Mouse (Mus musculus) embryonic facial prominence, embryonic 10.5 days (tissue): Measurements from ENCODE around the gene Lpp. TPM values are rescaled to one million over a fixed set of nuclear protein-coding genes. Genes with fewer than 3 reads are reported as not detected.

Experiments
- DNase-seq: peaks from one replicate; pipeline ENCODE4 v3.0.0-alpha.2; 2017; ENCODE audit warnings: low spot score
- H3K27ac ChIP-seq: fragments of 300-500 bp; sonication (generic); replicated peaks from 2 replicates; pipeline ENCODE4 v1.5.1; 2016; ENCODE audit warnings: mild to moderate bottlenecking
- H3K27me3 ChIP-seq: fragments of 300-500 bp; sonication (generic); replicated peaks from 2 replicates; pipeline ENCODE4 v1.6.1; 2016; ENCODE audit warnings: low read depth, mild to moderate bottlenecking; ENCODE audit not compliant: poor library complexity, severe bottlenecking
- H3K36me3 ChIP-seq: fragments of 300-500 bp; sonication (generic); replicated peaks from 2 replicates; pipeline ENCODE4 v1.6.1; 2016; ENCODE audit warnings: mild to moderate bottlenecking, moderate library complexity
- H3K4me1 ChIP-seq: fragments of 300-500 bp; sonication (generic); 2 replicates; pipeline ENCODE4 v1.6.1; 2016
- H3K4me3 ChIP-seq: fragments of 300-500 bp; sonication (generic); 2 replicates; pipeline ENCODE4 v1.5.1; 2016; ENCODE audit warnings: mild to moderate bottlenecking, moderate library complexity
- H3K9me3 ChIP-seq: fragments of 300-500 bp; sonication (generic); 2 replicates; pipeline ENCODE4 v1.6.1; 2016; ENCODE audit warnings: mild to moderate bottlenecking
- WGBS: fragments of 180-500 bp; shearing (Covaris S2); methylation state at CpG from one replicate; pipeline ENCODE4 v1.1.7; 2016; 5-methylcytosine and 5-hydroxymethylcytosine counted together
- polyA plus RNA-seq: library from polyadenylated mRNA; unstranded; fragments of >200 nt; fragmentation: Nextera tagmentation; extraction: Ambion mirVana; gene quantifications from 2 replicates; pipeline ENCODE4 v1.2.1, GENCODE M21; 2016

Gene Lpp
- polyA plus RNA-seq, 1 experiment from 2014 or later = 43.5 TPM

GRCm38 (mm10) chr16:24516993-24517392, 123.7 kb downstream of the Lpp start:
- Histone ChIP-seq H3K27me3 (no peaks in the 10 kb centered on the region), H3K9me3 (no peaks in the 10 kb centered on the region), H3K4me1 (peaks cover 20% of the 10 kb centered on the region), H3K36me3 (no peaks in the 10 kb centered on the region), H3K4me3 (no peak overlapping the region), H3K27ac (no peak overlapping the region)
- WGBS = 84% methylated on average over 3 of the region's 3 CpGs
- DNase-seq = no peak

GRCm38 (mm10) chr16:24517501-24518042, 124.3 kb downstream of the Lpp start:
- H3K4me3 ChIP-seq = no peak overlapping the region
- H3K9me3 ChIP-seq = no peaks in the 10 kb centered on the region
- no peak for DNase-seq
- H3K27ac ChIP-seq = no peak overlapping the region
- no peaks in the 10 kb centered on the region for H3K36me3 ChIP-seq
- H3K27me3 ChIP-seq = no peaks in the 10 kb centered on the region
- 65% methylated on average over 9 of the region's 9 CpGs for WGBS
- peaks cover 20% of the 10 kb centered on the region for H3K4me1 ChIP-seq

GRCm38 (mm10) chr16:24518785-24519184, 125.5 kb downstream of the Lpp start:
- peaks cover 20% of the 10 kb centered on the region for H3K4me1 ChIP-seq
- no peak overlapping the region for H3K4me3 ChIP-seq
- H3K27ac ChIP-seq = no peak overlapping the region
- DNase-seq = no peak
- no peaks in the 10 kb centered on the region for H3K27me3 ChIP-seq
- whole genome bisulfite sequencing = 78% methylated on average over 7 of the region's 7 CpGs
- H3K36me3 ChIP-seq = no peaks in the 10 kb centered on the region
- H3K9me3 ChIP-seq = no peaks in the 10 kb centered on the region

GRCm38 (mm10) chr16:24527219-24527618, 133.9 kb downstream of the Lpp start:
- Histone ChIP-seq H3K27me3 (no peaks in the 10 kb centered on the region), H3K4me1 (peaks cover 4% of the 10 kb centered on the region), H3K4me3 (no peak overlapping the region), H3K36me3 (no peaks in the 10 kb centered on the region), H3K9me3 (no peaks in the 10 kb centered on the region), H3K27ac (no peak overlapping the region)
- 94% methylated on average over 7 of the region's 7 CpGs for WGBS
- no peak for DNase-seq

GRCm38 (mm10) chr16:24531681-24532080, 138.4 kb downstream of the Lpp start:
- 91% methylated on average over 2 of the region's 2 CpGs for WGBS

GRCm38 (mm10) chr16:24535221-24535620, 141.9 kb downstream of the Lpp start:
- no peaks in the 10 kb centered on the region for H3K9me3 ChIP-seq
- H3K27ac ChIP-seq = no peak overlapping the region
- 0 out of 2 replicates have a peak, but pooled peaks cover 4% of the 10 kb centered on the region for H3K4me1 ChIP-seq
- no peak for DNase-seq
- no peaks in the 10 kb centered on the region for H3K27me3 ChIP-seq
- WGBS = 85% methylated on average over 6 of the region's 6 CpGs
- no peaks in the 10 kb centered on the region for H3K36me3 ChIP-seq
- H3K4me3 ChIP-seq = no peak overlapping the region

More at GRCm38 (mm10) chr16:24531681-24532080, 138.4 kb downstream of the Lpp start:
- no peak overlapping the region for H3K4me3 ChIP-seq
- H3K9me3 ChIP-seq = no peaks in the 10 kb centered on the region
- 0 out of 2 replicates have a peak, but pooled peaks cover 4% of the 10 kb centered on the region for H3K4me1 ChIP-seq
- no peaks in the 10 kb centered on the region for H3K27me3 ChIP-seq
- no peak overlapping the region for H3K27ac ChIP-seq
- no peaks in the 10 kb centered on the region for H3K36me3 ChIP-seq
- DNase-seq = no peak

- WGBS = 71% methylated on average over 7 of the region's 7 CpGs
- 0 out of 2 replicates have a peak, but pooled peaks cover 4% of the 10 kb centered on the region for H3K4me1 ChIP-seq
- no peak for DNase-seq
- no peaks in the 10 kb centered on the region for H3K36me3 ChIP-seq
- no peaks in the 10 kb centered on the region for H3K9me3 ChIP-seq
- no peaks in the 10 kb centered on the region for H3K27me3 ChIP-seq
- H3K4me3 ChIP-seq = no peak overlapping the region
- H3K27ac ChIP-seq = no peak overlapping the region
Measured at GRCm38 (mm10) chr16:24536261-24536660, 143.0 kb downstream of the Lpp start.

GRCm38 (mm10) chr16:24539003-24539402, 145.7 kb downstream of the Lpp start:
- Histone ChIP-seq H3K27me3 (no peaks in the 10 kb centered on the region), H3K36me3 (no peaks in the 10 kb centered on the region), H3K27ac (no peak overlapping the region), H3K9me3 (no peaks in the 10 kb centered on the region), H3K4me1 (0 out of 2 replicates have a peak, but pooled peaks cover 4% of the 10 kb centered on the region), H3K4me3 (no peak overlapping the region)
- 81% methylated on average over 4 of the region's 4 CpGs for WGBS
- no peak for DNase-seq

- no peaks in the 10 kb centered on the region for H3K27me3 ChIP-seq
- DNase-seq = no peak
Measured at GRCm38 (mm10) chr16:24542864-24543263, 149.6 kb downstream of the Lpp start.

GRCm38 (mm10) chr16:24545366-24545765, 152.1 kb downstream of the Lpp start:
- WGBS = 87% methylated on average over 5 of the region's 5 CpGs
- no peak for DNase-seq
- no peaks in the 10 kb centered on the region for H3K4me1 ChIP-seq
- H3K27ac ChIP-seq = no peak overlapping the region
- H3K27me3 ChIP-seq = no peaks in the 10 kb centered on the region
- no peaks in the 10 kb centered on the region for H3K36me3 ChIP-seq
- no peaks in the 10 kb centered on the region for H3K9me3 ChIP-seq
- no peak overlapping the region for H3K4me3 ChIP-seq

More at GRCm38 (mm10) chr16:24542864-24543263, 149.6 kb downstream of the Lpp start:
- WGBS = 94% methylated on average over 7 of the region's 7 CpGs
- H3K4me1 ChIP-seq = no peaks in the 10 kb centered on the region
- no peak overlapping the region for H3K27ac ChIP-seq
- no peak overlapping the region for H3K4me3 ChIP-seq
- H3K36me3 ChIP-seq = no peaks in the 10 kb centered on the region
- no peaks in the 10 kb centered on the region for H3K9me3 ChIP-seq

- Histone ChIP-seq H3K36me3 (no peaks in the 10 kb centered on the region; the same call in 1 of the 2 replicates), H3K4me3 (no peak overlapping the region), H3K27me3 (no peaks in the 10 kb centered on the region), H3K27ac (no peak overlapping the region), H3K9me3 (no peaks in the 10 kb centered on the region), H3K4me1 (no peaks in the 10 kb centered on the region)
- WGBS = 93% methylated on average over 4 of the region's 4 CpGs
- DNase-seq = no peak
Measured at GRCm38 (mm10) chr16:24558458-24558857, 165.2 kb downstream of the Lpp start.

- H3K27me3 ChIP-seq = no peaks in the 10 kb centered on the region
- no peak overlapping the region for H3K4me3 ChIP-seq
- H3K9me3 ChIP-seq = no peaks in the 10 kb centered on the region
- WGBS = 92% methylated on average over 4 of the region's 4 CpGs
- H3K36me3 ChIP-seq = no peaks in the 10 kb centered on the region; the same call in 1 of the 2 replicates
- H3K27ac ChIP-seq = no peak overlapping the region
- no peak for DNase-seq
- H3K4me1 ChIP-seq = 0 out of 2 replicates have a peak, but pooled peaks cover under 1% of the 10 kb centered on the region
Measured at GRCm38 (mm10) chr16:24559811-24560210, 166.5 kb downstream of the Lpp start.

GRCm38 (mm10) chr16:24560998-24561397, 167.7 kb downstream of the Lpp start:
- no peak overlapping the region for H3K4me3 ChIP-seq
- H3K27ac ChIP-seq = no peak overlapping the region
- no peaks in the 10 kb centered on the region for H3K27me3 ChIP-seq
- H3K36me3 ChIP-seq = no peaks in the 10 kb centered on the region; the same call in 1 of the 2 replicates
- 88% methylated on average over 2 of the region's 2 CpGs for WGBS
- H3K4me1 ChIP-seq = peaks cover 12% of the 10 kb centered on the region
- no peaks in the 10 kb centered on the region for H3K9me3 ChIP-seq
- DNase-seq = no peak
